Mouse (Mus musculus) brain, embryonic 14.5 days (tissue): Measurements from ENCODE around the gene Anks6.

Experiments used
- CTCF ChIP-seq: fragments of 200-500 bp; IDR thresholded peaks from 2 replicates; pipeline ENCODE4 v1.5.1; 2012; ENCODE audit warnings: inconsistent platforms, mild to moderate bottlenecking, moderate library complexity, borderline replicate concordance; ENCODE audit not compliant: insufficient read depth, insufficient read length; ENCODE audit errors: extremely low read depth
- POLR2A ChIP-seq: fragments of 200-500 bp; IDR thresholded peaks from 2 replicates; pipeline ENCODE4 v1.6.1; 2012; ENCODE audit warnings: mild to moderate bottlenecking, inconsistent platforms, borderline replicate concordance; ENCODE audit not compliant: poor library complexity, insufficient read depth, insufficient read length, severe bottlenecking; ENCODE audit errors: extremely low read depth

DNA sequence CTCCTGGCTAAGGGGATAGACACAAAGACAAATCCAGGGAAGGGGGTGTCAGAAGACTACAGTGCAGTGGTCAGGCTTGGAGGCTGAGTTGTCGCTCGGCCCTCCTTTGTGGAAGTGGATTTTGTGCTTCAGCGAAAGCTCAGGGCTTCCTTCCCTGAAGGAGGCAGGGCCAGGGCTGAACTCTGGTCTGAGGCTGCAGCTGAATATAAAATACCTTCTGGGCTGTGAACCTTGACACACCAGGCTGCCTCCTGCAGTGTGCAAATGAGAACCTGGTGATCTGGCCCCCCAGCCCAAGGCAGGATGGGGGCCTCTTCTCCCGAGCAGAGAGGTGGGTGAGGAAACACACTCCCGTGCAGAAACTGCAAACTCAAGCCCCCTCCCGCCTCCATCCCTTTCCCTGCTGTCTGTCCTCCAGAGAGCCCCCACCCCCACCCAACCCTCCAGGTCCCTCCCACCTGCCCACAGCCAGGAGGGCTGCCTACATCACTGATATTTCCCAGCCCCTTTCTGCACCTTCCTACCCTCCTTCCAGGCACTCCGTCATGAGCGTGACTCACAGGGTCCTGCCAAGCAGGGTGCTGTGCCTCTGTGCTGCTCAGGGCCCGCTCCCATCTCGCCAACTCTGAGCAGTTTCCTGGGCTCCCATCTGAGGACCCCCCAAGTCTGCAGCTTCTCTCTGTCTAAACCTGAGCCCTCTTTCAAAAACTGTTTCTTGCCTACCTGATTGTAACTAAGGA lies 6.4 kb downstream of the Anks6 start:
- TF ChIP-seq POLR2A (no peak), CTCF (no peak)
